Mouse (Mus musculus): ENCODE results near the gene Pafah1b2.

GRCm38 (mm10) chr9:45936883-45937282, 75.6 kb downstream of the Pafah1b2 start:
- peak; percentile 48; the same call in 1 of the 2 replicates for TF ChIP-seq CTCF (IDR thresholded peaks at IDR 0.05; ENCODE audit: low read depth, low read length)
- TF ChIP-seq POLR2AphosphoS5 (IDR thresholded peaks at IDR 0.05; ENCODE audit: insufficient replicate concordance, low read depth, low read length) = no peak
- TF ChIP-seq GATA1 (IDR thresholded peaks at IDR 0.05; ENCODE audit: borderline replicate concordance, low read length) = no peak
- no peak for TF ChIP-seq TAL1 (conservative IDR thresholded peaks at IDR 0.05; ENCODE audit: low read depth, low read length)

Data from G1E (cell line).